Mouse (Mus musculus): ENCODE results near the gene Sec24b.
A peak's percentile ranks its signal among the peaks of the same experiment; 100 is the strongest.

Sec24b gene

DNA sequence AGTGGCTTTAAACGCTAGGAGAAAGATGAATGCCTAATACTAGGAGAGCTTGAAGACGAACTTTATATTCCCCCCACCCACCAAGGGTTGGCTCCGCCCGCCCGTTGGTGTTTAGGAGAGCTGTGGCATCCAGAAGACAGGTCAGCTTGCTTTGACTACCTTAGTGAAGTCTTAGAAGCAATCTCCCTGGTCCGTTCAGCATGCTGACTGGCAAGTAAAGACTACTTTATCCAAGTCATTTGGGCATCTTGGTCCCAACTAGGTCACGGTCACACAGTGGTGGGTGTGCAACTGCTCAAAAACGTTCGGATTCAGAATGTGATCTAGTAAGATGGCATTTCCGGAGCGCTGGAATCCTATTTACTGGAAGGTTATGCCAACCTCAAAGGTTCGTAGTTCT is at the start of gene Sec24b:
Sec24b (minus strand) TSS at position 273 of the 400 bp plus-strand sequence.
- peak; percentile 58 for DNase-seq (ENCODE audit: low read depth)

GRCm38 (mm10) chr3:130104471-130104870 is 43.1 kb upstream of the Sec24b start:
- no peak for DNase-seq (ENCODE audit: low read depth)

GRCm38 (mm10) chr3:130103486-130103885 is 42.1 kb upstream of the Sec24b start:
- peak; percentile 46 for DNase-seq (ENCODE audit: low read depth)

DNA sequence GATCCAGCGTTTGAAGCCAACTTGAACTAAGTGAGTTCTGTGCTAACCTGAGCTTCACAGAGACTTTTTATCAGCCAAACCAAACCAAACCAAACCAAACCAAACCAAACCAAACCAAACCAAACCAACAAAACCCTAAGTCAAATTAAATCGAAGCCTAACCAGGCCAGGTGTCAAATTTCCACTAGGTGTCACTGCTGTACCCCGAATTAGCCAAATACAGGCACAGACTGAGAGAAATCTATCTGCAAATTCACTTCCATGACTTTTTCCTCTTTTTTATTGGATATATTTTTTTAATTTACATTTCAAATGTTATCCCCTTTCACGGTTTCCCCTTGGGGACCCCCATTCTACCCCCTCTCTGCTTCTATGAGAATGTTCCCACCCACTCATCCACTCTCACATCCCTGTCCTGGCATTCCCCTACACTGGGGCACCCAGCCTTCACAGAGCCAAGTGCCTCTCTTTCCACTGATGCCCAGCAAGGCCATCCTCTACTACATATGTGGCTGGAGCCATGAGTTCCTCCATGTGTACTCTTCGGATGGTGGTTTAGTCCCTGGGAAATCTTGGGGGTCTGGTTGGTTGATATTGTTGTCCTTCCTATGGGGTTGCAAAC is 33.9 kb upstream of the Sec24b start:
- peak; percentile 54 for DNase-seq (ENCODE audit: low read depth)

DNA sequence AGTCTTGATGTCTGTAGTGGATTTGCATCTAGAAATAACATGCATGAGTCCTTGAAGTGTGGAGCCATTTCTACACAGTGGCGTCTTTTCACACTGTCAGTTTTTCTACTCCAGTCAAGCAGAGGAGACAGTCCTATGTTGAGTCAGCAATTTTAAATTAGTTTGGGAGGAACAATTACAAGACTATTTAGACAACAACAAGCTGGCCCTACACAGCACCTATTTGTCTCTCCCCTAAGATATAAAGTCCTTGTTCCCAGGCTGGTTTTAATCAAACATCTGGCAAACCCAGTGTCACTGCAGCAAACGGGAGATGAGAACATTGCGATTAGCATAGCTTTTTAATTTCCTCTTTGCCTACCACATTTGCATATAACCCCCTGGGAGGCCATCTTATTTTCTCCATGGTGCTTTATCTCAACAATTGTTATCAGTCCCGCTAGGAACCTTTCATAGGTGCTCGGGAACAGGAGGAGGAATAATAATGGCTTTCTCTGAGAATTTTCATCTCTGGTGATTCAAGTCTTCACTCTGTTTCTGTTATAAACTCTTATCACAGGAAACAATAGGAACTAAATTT is 32.9 kb upstream of the Sec24b start:
- no peak for DNase-seq (ENCODE audit: low read depth)

DNA sequence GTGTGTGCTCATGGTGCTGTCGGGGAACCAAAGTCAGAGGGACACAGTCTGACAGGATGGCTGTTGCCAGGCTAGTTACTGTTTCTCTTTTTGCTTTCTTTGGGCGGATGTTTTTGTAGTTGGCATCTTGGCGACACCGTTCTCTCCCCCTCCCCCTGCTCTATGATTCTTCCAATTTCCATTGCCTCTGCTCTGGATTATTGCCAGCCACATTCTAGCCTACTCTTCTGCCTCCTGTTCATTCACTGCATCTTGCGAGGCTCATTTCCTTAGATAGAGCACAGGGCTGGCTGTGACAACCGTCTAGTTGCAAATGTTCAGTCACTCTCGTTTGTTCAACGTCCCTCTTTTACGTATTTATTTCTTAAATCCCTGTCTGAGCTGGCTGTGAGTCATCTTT is 29.1 kb upstream of the Sec24b start:
- no peak for DNase-seq (ENCODE audit: low read depth)

DNA sequence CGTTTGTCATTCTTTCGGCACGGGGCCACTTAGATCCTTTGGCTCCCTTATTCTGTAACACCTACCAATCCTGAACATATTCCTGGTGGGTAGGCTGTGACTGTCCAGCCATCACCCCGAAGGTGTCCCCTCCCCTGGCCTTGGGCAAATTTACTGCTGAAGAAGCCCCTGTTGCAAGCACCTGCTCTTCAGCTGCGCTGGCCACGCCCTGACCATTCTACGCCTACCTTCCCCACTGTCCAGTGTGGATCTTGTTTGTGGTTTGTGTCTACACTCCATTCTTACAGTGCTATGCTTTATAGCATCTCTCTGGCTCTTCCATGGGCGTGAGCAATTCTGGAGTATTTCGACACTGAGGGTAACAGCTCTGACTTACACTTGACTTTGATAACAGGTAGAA is 27.3 kb upstream of the Sec24b start:
- no peak for DNase-seq (ENCODE audit: low read depth)

DNA sequence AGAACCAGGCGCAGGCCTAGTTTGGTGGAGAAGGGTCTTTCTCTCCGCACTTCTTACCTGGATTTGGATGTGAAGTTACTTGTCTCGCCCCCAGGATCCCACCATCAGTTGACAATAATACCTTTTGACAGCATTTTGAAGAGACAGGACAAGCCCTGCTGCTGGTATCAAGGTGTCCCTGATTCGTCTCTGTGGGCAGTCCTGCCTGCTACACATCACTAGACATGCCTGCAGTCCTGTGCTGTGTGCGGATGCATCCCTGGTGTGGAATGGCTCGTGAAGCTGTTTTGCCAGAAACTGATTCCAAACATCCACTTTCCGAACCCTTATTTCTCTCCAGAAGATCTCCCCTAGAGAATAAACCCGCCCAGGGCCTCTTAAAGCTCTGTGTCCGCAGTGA is 26.1 kb upstream of the Sec24b start:
- no peak for DNase-seq (ENCODE audit: low read depth)

DNA sequence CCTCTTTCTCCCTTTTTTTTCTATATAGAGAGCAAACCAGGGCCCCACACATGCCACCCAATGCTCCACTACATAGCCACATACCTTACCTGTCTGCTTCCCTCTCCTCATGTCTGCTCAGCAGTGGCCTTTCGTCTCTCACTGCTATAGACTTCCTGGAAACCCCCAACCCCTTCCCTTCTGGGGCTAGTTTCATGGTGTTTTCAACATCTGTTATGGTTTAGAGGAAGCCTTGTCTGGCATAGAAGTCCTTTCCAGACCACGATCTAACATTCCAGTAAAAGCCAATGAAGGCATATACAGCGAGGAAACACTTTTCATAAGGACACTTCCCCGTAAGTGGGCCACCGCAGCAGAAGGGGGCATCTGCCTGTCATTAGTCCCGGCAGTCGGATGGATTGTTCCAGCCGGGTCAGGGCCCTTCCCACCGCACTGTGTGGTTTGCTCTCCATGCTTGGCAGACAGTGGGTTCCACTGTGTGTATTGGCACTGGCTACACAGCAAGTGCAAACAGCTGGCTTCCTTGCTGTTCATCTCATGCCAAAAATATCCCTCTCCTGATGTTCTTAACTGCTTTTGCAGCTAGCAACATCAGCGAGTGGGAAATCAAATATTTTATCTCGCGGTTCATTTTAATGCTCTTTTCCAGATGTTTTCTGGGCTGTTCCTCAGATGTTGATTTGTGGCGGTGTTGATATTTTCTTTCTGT is 25.2 kb upstream of the Sec24b start:
- no peak for DNase-seq (ENCODE audit: low read depth)

DNA sequence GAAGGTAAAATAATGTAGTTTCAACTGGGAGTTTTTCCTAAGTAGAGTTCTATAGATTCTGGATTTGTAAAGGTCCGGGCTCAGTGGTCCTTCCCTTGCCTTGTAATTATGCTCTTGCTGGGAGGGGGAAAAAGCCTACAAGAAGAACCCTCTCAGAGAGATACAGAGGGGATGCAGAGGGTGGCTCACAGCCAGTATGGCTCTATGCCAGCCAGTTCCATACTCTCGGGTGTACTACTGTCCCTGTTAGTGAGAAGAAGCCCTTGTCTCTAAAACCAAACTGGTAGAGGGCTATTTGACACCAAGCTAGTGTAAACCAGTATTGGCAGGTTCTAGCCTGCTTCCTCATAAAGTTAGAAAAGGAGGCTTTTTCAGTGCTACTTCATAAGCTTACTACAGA is 22.0 kb upstream of the Sec24b start:
- no peak for DNase-seq (ENCODE audit: low read depth)

- no peak for DNase-seq (ENCODE audit: low read depth)
Measured at GRCm38 (mm10) chr3:130080666-130081065, 19.3 kb upstream of the Sec24b start.

DNA sequence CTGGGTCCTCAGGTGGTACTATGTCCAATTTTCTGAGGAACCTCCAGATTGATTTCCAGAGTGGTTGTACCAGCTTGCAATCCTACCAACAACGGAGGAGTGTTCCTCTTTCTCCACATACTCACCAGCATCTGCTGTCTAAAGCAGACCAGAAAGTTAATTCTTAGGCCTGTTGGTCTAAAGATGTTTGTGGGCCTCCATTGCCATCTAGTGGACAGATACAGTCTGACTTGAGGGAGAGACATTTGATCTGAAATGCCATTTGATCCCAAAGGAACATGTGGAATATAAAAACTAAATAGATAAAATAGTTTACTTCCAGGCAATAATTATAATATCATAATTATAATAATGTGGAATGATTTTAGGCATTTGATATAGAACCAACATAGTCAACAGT is 18.4 kb upstream of the Sec24b start:
- peak; percentile 83 for DNase-seq (ENCODE audit: low read depth)

GRCm38 (mm10) chr3:130077291-130077690 is 15.9 kb upstream of the Sec24b start:
- DNase-seq (ENCODE audit: low read depth): no peak

- peak; percentile 21 for DNase-seq (ENCODE audit: low read depth)
Measured at GRCm38 (mm10) chr3:130075746-130076145, 14.4 kb upstream of the Sec24b start.

DNA sequence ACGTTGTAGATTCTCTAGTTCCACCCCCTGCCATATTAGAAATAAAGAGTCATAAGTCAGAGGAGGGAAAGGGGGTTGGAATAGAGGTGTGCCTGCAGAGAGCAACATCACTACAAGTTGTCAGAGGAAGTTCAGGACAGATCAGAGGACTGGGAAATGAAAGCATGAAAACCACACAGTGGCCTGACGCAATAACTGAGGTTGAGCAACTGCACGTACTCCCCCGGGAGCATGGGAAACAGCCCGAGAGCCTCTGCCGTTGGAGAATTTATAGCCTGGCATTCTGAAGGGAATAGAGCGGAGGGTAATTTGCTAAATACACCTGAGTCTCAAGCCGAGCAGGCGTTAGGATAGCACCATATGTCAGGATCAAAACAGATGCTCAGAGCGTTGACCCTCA is 11.7 kb upstream of the Sec24b start:
- no peak for DNase-seq (ENCODE audit: low read depth)

DNA sequence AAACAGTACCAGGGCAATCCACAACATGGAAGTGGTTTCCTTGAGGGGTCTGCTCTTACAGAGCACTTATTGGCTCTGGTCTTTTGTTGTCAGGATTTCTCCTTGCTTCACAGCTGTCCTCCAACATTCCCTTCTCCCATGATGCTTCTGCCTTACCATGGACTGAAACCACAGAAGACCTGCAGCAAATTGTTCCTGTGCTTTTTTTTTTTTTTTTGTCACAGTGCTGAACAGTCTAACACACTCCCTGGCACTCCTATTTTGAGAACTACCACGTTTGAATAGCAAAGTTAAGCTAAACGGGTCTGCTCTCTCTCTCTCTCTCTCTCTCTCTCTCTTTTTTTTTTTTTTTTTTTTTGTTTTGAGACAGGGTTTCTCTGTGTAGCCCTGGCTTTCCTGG is 10.6 kb upstream of the Sec24b start:
- DNase-seq (ENCODE audit: low read depth): no peak

DNA sequence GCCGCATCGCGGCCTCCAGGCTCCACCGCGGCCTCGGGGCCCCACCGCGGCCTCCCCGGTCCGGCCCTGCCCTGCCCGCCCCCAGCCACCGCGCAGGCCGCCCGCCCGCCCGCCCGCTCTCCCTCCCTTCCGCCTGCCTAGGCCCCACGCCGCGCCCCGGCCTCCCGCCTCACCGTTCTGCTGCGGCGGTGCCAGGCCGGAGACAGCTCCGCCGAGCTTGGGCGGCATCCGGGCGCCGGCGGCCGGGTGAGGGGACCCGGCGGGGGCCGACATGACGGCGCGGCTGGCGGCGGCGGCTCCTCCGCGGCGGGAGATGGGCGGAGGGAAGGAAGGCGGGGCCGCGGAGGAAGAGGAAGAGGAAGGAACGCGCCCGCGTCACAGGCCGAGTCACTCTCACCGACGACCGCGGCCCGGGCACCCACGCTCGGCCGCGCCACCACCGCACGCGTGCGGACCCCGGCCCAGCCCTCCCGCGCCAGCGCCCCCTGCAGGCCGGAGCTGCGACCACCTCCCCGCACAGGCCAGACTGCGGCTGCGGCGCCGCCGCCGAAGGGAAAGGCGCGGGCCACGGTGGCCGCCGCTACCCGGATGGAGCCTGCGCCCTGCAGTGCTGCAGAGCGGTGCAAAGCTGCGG is 840 bp downstream of the Sec24b start:
- peak; percentile 89 for DNase-seq (ENCODE audit: low read depth)

- peak; percentile 66 for DNase-seq (ENCODE audit: low read depth)
Measured at GRCm38 (mm10) chr3:130059805-130060395, 1.5 kb downstream of the Sec24b start.

- DNase-seq (ENCODE audit: low read depth): no peak
Measured at GRCm38 (mm10) chr3:130058488-130058887, 2.9 kb downstream of the Sec24b start.

- no peak for DNase-seq (ENCODE audit: low read depth)
Measured at GRCm38 (mm10) chr3:130057569-130058345, 3.6 kb downstream of the Sec24b start.

DNA sequence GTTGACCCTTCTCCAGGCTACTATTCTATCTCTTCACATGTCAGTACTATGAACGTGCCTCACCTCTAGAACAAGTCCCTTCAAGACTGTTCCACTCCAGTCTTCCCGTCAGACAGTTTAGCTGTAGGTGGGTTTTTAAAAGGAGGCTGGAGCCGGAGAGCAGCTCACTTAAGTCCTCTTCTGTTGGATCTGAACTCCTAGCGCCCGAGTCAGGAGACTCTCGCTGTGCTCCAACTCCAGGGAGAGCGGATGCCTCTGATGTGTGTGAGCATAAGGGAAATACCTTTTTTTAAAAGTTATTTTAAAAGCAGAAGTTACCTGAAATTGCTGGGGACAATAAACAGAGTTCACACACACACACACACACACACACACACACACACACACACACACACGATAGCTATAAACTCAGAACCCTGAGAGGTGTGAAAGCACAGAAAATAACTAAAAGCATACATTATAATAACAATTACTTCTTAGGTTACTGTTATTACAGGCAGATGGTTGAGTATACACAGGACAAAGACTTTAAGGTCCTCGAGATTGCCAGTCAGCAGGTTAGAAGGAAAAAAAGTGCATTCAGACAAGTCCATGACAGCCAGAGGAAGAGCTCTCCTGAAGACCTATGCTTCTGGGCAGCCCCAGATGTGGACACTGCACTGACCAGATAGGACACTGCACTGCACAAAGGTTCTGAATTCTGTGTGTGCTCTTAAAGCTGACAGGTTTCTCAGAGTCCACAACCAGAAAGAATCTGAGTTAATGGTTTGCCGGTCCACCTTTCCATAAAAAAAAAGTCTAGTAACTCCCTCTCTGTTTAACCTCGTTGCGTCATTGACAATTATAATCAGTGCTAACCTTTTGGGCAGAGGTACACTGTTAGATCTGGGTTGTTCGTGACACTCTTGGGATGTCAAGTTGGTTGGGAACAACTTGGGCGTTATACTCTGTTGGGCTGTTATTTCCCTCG is 5.7 kb downstream of the Sec24b start:
- no peak for DNase-seq (ENCODE audit: low read depth)

All from induced T-regulatory cell, adult 2 months (primary cell).